Mouse (Mus musculus) MEL (cell line): ENCODE data around the gene Cgref1. TPM values are rescaled to one million over a fixed set of nuclear protein-coding genes. Genes with fewer than 3 reads are reported as not detected.

Source experiments
- DNase-seq: peaks from one replicate; pipeline ENCODE4 v3.0.0; 2011; ENCODE audit warnings: low read depth, low spot score
- H3K27ac ChIP-seq: 2 replicates; pipeline ENCODE4 v1.5.1; 2012; ENCODE audit warnings: low read depth, mild to moderate bottlenecking, control low read depth, low read length, moderate library complexity; ENCODE audit not compliant: control insufficient read depth
- H3K27me3 ChIP-seq, 2 experiments: fragments of 150-350 bp in 1 of 2; sonication (generic) in 1 of 2; 2 replicates each; pipeline ENCODE4 v1.6.1; 2012; ENCODE audit warnings: low read length in 2 of 2, mild to moderate bottlenecking in 2 of 2, improper control_type of control experiment in 1 of 2, moderate library complexity in 1 of 2; ENCODE audit not compliant: insufficient read depth in 2 of 2, control insufficient read depth in 1 of 2
- H3K36me3 ChIP-seq, 2 experiments: 2 replicates each; pipeline ENCODE4 v1.6.1; 2012 to 2014; ENCODE audit warnings: low read length in 2 of 2, improper control_type of control experiment in 1 of 2, inconsistent platforms in 1 of 2, mild to moderate bottlenecking in 1 of 2; ENCODE audit not compliant: insufficient read depth in 2 of 2, control insufficient read depth in 1 of 2
- H3K4me1 ChIP-seq, 2 experiments: fragments of 150-350 bp in 1 of 2; sonication (generic) in 1 of 2; 2 replicates each; pipeline ENCODE4 v1.6.1; 2012; ENCODE audit warnings: low read length in 2 of 2, improper control_type of control experiment in 1 of 2, mild to moderate bottlenecking in 1 of 2; ENCODE audit not compliant: insufficient read depth in 2 of 2, control insufficient read depth in 1 of 2
- H3K4me3 ChIP-seq, 2 experiments: fragments of 150-350 bp in 1 of 2; sonication (generic) in 1 of 2; 2 replicates each; pipeline ENCODE4 v1.5.1; 2012; ENCODE audit warnings: low read depth in 2 of 2, low read length in 2 of 2, mild to moderate bottlenecking in 2 of 2, moderate library complexity in 2 of 2, control low read depth in 1 of 2, improper control_type of control experiment in 1 of 2; ENCODE audit not compliant: control insufficient read depth in 1 of 2, insufficient read depth in 1 of 2
- H3K79me2 ChIP-seq: 2 replicates; pipeline ENCODE4 v1.6.1; 2012; ENCODE audit warnings: mild to moderate bottlenecking, low read length, moderate library complexity; ENCODE audit not compliant: control insufficient read depth, poor library complexity, insufficient read depth
- H3K9ac ChIP-seq: 2 replicates; pipeline ENCODE4 v1.6.1; 2012; ENCODE audit warnings: low read depth, mild to moderate bottlenecking, control low read depth, low read length, moderate library complexity; ENCODE audit not compliant: control insufficient read depth, poor library complexity, severe bottlenecking
- H3K9me3 ChIP-seq: fragments of 150-350 bp; sonication (generic); replicated peaks from 2 replicates; pipeline ENCODE4 v1.6.1; 2012; ENCODE audit warnings: mild to moderate bottlenecking, low read length, improper control_type of control experiment, moderate library complexity; ENCODE audit not compliant: insufficient read depth
- BHLHE40 ChIP-seq: IDR thresholded peaks from 2 replicates; pipeline ENCODE4 v1.6.1; 2012; ENCODE audit warnings: low read depth, mild to moderate bottlenecking, inconsistent platforms, low read length, improper control_type of control experiment, borderline replicate concordance
- EP300 ChIP-seq, 2 experiments: IDR thresholded peaks; 2 replicates each; pipeline ENCODE4 v1.6.1; 2011; ENCODE audit warnings: improper control_type of control experiment in 2 of 2, low read length in 2 of 2, low read depth in 1 of 2, mild to moderate bottlenecking in 1 of 2
- ETS1 ChIP-seq: IDR thresholded peaks from 2 replicates; pipeline ENCODE4 v1.6.1; 2012; ENCODE audit warnings: low read depth, mild to moderate bottlenecking, inconsistent platforms, low read length, improper control_type of control experiment, moderate library complexity
- GABPA ChIP-seq: IDR thresholded peaks from 2 replicates; pipeline ENCODE4 v1.6.1; 2012; ENCODE audit warnings: low read depth, mild to moderate bottlenecking, inconsistent platforms, low read length, improper control_type of control experiment, moderate library complexity
- GATA1 ChIP-seq: IDR thresholded peaks from 2 replicates; pipeline ENCODE4 v1.6.1; 2011; ENCODE audit warnings: low read depth, low read length, improper control_type of control experiment
- HCFC1 ChIP-seq: IDR thresholded peaks from 2 replicates; pipeline ENCODE4 v1.6.1; 2012; ENCODE audit warnings: low read depth, mild to moderate bottlenecking, inconsistent platforms, low read length, improper control_type of control experiment, moderate library complexity
- KAT2A ChIP-seq: conservative IDR thresholded peaks from 2 replicates; pipeline ENCODE4 v1.6.1; 2012; ENCODE audit warnings: low read depth, low read length, improper control_type of control experiment, inconsistent platforms
- MAX ChIP-seq: IDR thresholded peaks from 2 replicates; pipeline ENCODE4 v1.6.1; 2011; ENCODE audit warnings: low read length, improper control_type of control experiment
- MAZ ChIP-seq: IDR thresholded peaks from 2 replicates; pipeline ENCODE4 v1.6.1; 2012; ENCODE audit warnings: low read depth, mild to moderate bottlenecking, inconsistent platforms, low read length, improper control_type of control experiment
- MEF2A ChIP-seq: IDR thresholded peaks from 2 replicates; pipeline ENCODE4 v1.6.1; 2014; ENCODE audit warnings: low read depth, mild to moderate bottlenecking, inconsistent platforms, low read length, improper control_type of control experiment; ENCODE audit not compliant: poor library complexity, insufficient replicate concordance, severe bottlenecking; ENCODE audit errors: extremely low read depth
- MXI1 ChIP-seq: IDR thresholded peaks from 2 replicates; pipeline ENCODE4 v1.6.1; 2011; ENCODE audit warnings: mild to moderate bottlenecking, low read depth, low read length, improper control_type of control experiment
- MYB ChIP-seq: IDR thresholded peaks from 2 replicates; pipeline ENCODE4 v1.6.1; 2011; ENCODE audit warnings: mild to moderate bottlenecking, low read depth, low read length, improper control_type of control experiment
- NELFE ChIP-seq: IDR thresholded peaks from 2 replicates; pipeline ENCODE4 v1.6.1; 2011; ENCODE audit warnings: low read depth, low read length, improper control_type of control experiment
- POLR2A ChIP-seq, 2 experiments: IDR thresholded peaks; 2 replicates each; pipeline ENCODE4 v1.6.1; 2011 to 2012; ENCODE audit warnings: low read length in 2 of 2, mild to moderate bottlenecking in 2 of 2, control low read depth in 1 of 2, improper control_type of control experiment in 1 of 2, low read depth in 1 of 2, moderate library complexity in 1 of 2; ENCODE audit not compliant: control insufficient read depth in 1 of 2, insufficient read depth in 1 of 2, poor library complexity in 1 of 2
- POLR2AphosphoS2 ChIP-seq: IDR thresholded peaks from 2 replicates; pipeline ENCODE4 v1.6.1; 2011; ENCODE audit warnings: low read length, improper control_type of control experiment
- POLR2AphosphoS5 ChIP-seq: IDR thresholded peaks from 2 replicates; pipeline ENCODE4 v1.6.1; 2012; ENCODE audit warnings: low read depth, borderline replicate concordance, mild to moderate bottlenecking, inconsistent platforms, low read length, moderate library complexity, mixed read lengths
- RCOR1 ChIP-seq: IDR thresholded peaks from 2 replicates; pipeline ENCODE4 v1.6.1; 2012; ENCODE audit warnings: low read depth, mild to moderate bottlenecking, inconsistent platforms, low read length, improper control_type of control experiment
- SIN3A ChIP-seq: IDR thresholded peaks from 2 replicates; pipeline ENCODE4 v1.6.1; 2012; ENCODE audit warnings: low read length, improper control_type of control experiment, inconsistent platforms
- TAL1 ChIP-seq: IDR thresholded peaks from 2 replicates; pipeline ENCODE4 v1.6.1; 2012; ENCODE audit warnings: mild to moderate bottlenecking, inconsistent platforms, low read length, moderate library complexity, mixed read lengths
- TBP ChIP-seq: IDR thresholded peaks from 2 replicates; pipeline ENCODE4 v1.8.0; 2011; ENCODE audit warnings: low read depth, low read length, improper control_type of control experiment
- TCF12 ChIP-seq: IDR thresholded peaks from 2 replicates; pipeline ENCODE4 v1.6.1; 2014; ENCODE audit warnings: low read depth, mild to moderate bottlenecking, inconsistent platforms, low read length, improper control_type of control experiment, moderate library complexity
- UBTF ChIP-seq: IDR thresholded peaks from 2 replicates; pipeline ENCODE4 v1.6.1; 2012; ENCODE audit warnings: low read depth, mild to moderate bottlenecking, inconsistent platforms, low read length, improper control_type of control experiment, moderate library complexity, borderline replicate concordance; ENCODE audit not compliant: insufficient read depth
- USF2 ChIP-seq, 2 experiments: IDR thresholded peaks; 2 replicates each; pipeline ENCODE4 v1.6.1; 2011 to 2012; ENCODE audit warnings: improper control_type of control experiment in 2 of 2, low read length in 2 of 2, borderline replicate concordance in 1 of 2, inconsistent platforms in 1 of 2, low read depth in 1 of 2, mild to moderate bottlenecking in 1 of 2; ENCODE audit not compliant: insufficient read depth in 1 of 2
- ZC3H11A ChIP-seq: IDR thresholded peaks from 2 replicates; pipeline ENCODE4 v1.6.1; 2012; ENCODE audit warnings: low read depth, mild to moderate bottlenecking, inconsistent platforms, low read length, improper control_type of control experiment
- ZKSCAN1 ChIP-seq: IDR thresholded peaks from 2 replicates; pipeline ENCODE4 v1.6.1; 2012; ENCODE audit warnings: low read depth, mild to moderate bottlenecking, inconsistent platforms, low read length, improper control_type of control experiment, moderate library complexity
- ZMIZ1 ChIP-seq: IDR thresholded peaks from 2 replicates; pipeline ENCODE4 v1.6.1; 2012; ENCODE audit warnings: low read depth, mild to moderate bottlenecking, inconsistent platforms, low read length, improper control_type of control experiment, moderate library complexity
- ZNF384 ChIP-seq: IDR thresholded peaks from 2 replicates; pipeline ENCODE4 v1.6.1; 2012; ENCODE audit warnings: low read depth, mild to moderate bottlenecking, inconsistent platforms, low read length, improper control_type of control experiment
- polyA plus RNA-seq, 2 experiments: library from polyadenylated mRNA; stranded (reverse) in 1 of 2; unstranded in 1 of 2; fragments of >175 nt in 1 of 2; fragments of >200 nt in 1 of 2; gene quantifications; 2 replicates each; pipeline versions ENCODE4 v1.2.1 to v1.2.4; 2012; ENCODE audit warnings: low replicate concordance in 2 of 2, low read depth in 1 of 2; ENCODE audit not compliant: insufficient read length in 2 of 2, insufficient read depth in 1 of 2, missing spikeins in 1 of 2
- total RNA-seq: library from RNA; depleted of rRNA; stranded (reverse); fragments of 300-350 nt; gene quantifications from 2 replicates; pipeline ENCODE4 v1.2.3, GENCODE M21; 2012

The Cgref1 gene
- total and polyA plus RNA-seq, 3 experiments, result 1.4 TPM; not detected in 2

DNA sequence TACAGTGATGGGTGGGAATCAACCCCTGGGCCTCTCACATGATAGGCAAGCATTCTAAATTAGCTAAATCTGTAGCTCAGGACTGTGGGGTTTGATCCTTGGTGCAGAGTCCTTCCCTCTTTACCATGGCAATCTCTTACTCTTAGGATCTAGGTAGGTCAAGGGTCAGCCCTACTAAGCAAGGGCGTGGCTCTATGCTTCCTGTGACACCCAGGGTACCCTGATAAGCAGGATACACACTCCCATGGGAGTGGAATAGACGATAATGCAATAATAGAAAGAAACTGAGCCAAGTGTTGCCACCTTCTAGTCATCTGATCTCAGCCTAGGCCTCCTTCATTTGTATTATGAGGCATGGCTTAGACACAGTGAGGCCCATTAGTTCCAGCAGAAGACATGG is 24.0 kb upstream of the Cgref1 start:
- Histone ChIP-seq H3K27ac (no peak overlapping the region), H3K4me1 (peaks cover 0 to 26% of the 10 kb centered on the region in 2 experiments; a peak in 3 of 4 replicates), H3K79me2 (no peaks in the 10 kb centered on the region), H3K36me3 (peaks cover 0 to 16% of the 10 kb centered on the region in 2 experiments; a peak in 2 of 4 replicates), H3K4me3 (no peak overlapping the region), H3K9ac (no peak overlapping the region), H3K9me3 (no peaks in the 10 kb centered on the region), H3K27me3 (0 out of 4 replicates have a peak, but pooled peaks cover 0 to 2% of the 10 kb centered on the region in 2 experiments)
- TF ChIP-seq ZKSCAN1 (no peak), NELFE (no peak), BHLHE40 (no peak), RCOR1 (peak; percentile 73; the same call in 1 of the 2 replicates), UBTF (no peak), KAT2A (no peak), TCF12 (peak; percentile 33; the same call in 1 of the 2 replicates), MAX (no peak), ETS1 (peak; percentile 47), MAZ (no peak), EP300 (IDR thresholded peaks at IDR 0.05; ENCODE audit: low read depth in 1 of 2, low read length in 2 of 2) (peak; percentile 52 to 61; a peak in 3 of 4 replicates), ZNF384 (no peak), GATA1 (peak; percentile 51; the same call in 1 of the 2 replicates), SIN3A (no peak; the same call in 1 of the 2 replicates), ZMIZ1 (no peak), MEF2A (no peak), USF2 (IDR thresholded peaks at IDR 0.05; ENCODE audit: borderline replicate concordance in 1 of 2, insufficient read depth in 1 of 2, low read depth in 1 of 2, low read length in 2 of 2) (no peak), POLR2AphosphoS2 (no peak), TBP (no peak)
- peak; percentile 61 for DNase-seq

GRCm38 (mm10) chr5:30968416-30968815 is 23.0 kb upstream of the Cgref1 start, which contains the start of gene Tcf23:
TSS of gene Tcf23 (plus strand) at chr5:30968662.
- Histone ChIP-seq H3K9me3 (no peaks in the 10 kb centered on the region), H3K4me3 (no peak within 1 kb of the TSS), H3K27ac (no peak within 1 kb of the TSS), H3K9ac (no peak within 1 kb of the TSS), H3K4me1 (peaks cover 0 to 26% of the 10 kb centered on the region in 2 experiments; a peak in 3 of 4 replicates), H3K36me3 (peaks cover 0 to 16% of the 10 kb centered on the region in 2 experiments; a peak in 2 of 4 replicates), H3K79me2 (no peaks in the 10 kb centered on the region), H3K27me3 (0 out of 4 replicates have a peak, but pooled peaks cover 0 to 2% of the 10 kb centered on the region in 2 experiments)
- DNase-seq, result no peak
- TF ChIP-seq ZKSCAN1 (no peak), KAT2A (no peak), MXI1 (no peak), MAX (no peak), RCOR1 (no peak), MYB (no peak), HCFC1 (no peak), MAZ (no peak), EP300 (IDR thresholded peaks at IDR 0.05; ENCODE audit: low read depth in 1 of 2, low read length in 2 of 2) (no peak), GABPA (no peak), TAL1 (no peak), ZC3H11A (no peak), TCF12 (no peak), POLR2AphosphoS5 (no peak), POLR2A (IDR thresholded peaks at IDR 0.05; ENCODE audit: control insufficient read depth in 1 of 2, insufficient read depth in 1 of 2, low read depth in 1 of 2, low read length in 2 of 2, poor library complexity in 1 of 2) (no peak)
